Mouse (Mus musculus): ENCODE measurements around the gene Tnfrsf21.

DNA sequence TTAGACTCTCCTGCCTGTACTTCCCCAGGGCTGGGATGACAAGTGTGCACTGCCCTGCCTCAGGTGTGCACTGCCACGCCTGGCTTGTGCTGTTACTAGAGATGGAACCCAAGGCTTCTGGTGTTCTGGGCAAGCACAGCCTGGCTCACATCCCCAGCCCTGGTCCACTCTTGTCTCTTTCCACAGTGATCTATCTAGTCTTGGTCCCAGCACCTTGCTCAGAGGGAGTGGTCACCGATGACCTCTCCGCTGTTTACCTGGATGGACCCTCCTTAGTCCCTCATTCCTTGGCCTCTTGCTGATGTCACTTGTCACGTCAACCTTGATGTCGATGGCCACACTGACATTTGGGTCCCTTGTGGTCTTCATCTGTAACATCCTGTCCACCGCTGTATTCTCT is 98.6 kb downstream of the Tnfrsf21 start:
- TF ChIP-seq CTCF (IDR thresholded peaks at IDR 0.05; ENCODE audit: low read depth) (no peak), EP300 (IDR thresholded peaks at IDR 0.05; ENCODE audit: low read depth) (no peak)
